Mouse (Mus musculus) CH12.LX (cell line): ENCODE measurements around the gene Ccdc69. TPM values are rescaled to one million over a fixed set of nuclear protein-coding genes. Genes with fewer than 3 reads are reported as not detected.

Source experiments
- DNase-seq: peaks from one replicate; pipeline ENCODE4 v3.0.0-alpha.2; 2013; ENCODE audit errors: extremely low read depth
- H3K27ac ChIP-seq: 2 replicates; pipeline ENCODE4 v1.5.1; 2012; ENCODE audit warnings: low read depth, mild to moderate bottlenecking, control low read depth, moderate library complexity; ENCODE audit not compliant: insufficient read depth
- H3K27me3 ChIP-seq: replicated peaks from 2 replicates; pipeline ENCODE3; 2012; ENCODE audit warnings: inconsistent platforms
- H3K36me3 ChIP-seq, 2 experiments: replicated peaks in 1 of 2; 2 replicates each; pipeline versions ENCODE3 to v1.6.1; 2012; ENCODE audit warnings: inconsistent platforms in 1 of 2, low read length in 1 of 2, mild to moderate bottlenecking in 1 of 2, mixed read lengths in 1 of 2, moderate library complexity in 1 of 2; ENCODE audit not compliant: control insufficient read depth in 1 of 2, insufficient read depth in 1 of 2
- H3K4me1 ChIP-seq, 2 experiments: 2 replicates each; pipeline ENCODE4 v1.6.1; 2012; ENCODE audit warnings: inconsistent platforms in 1 of 2, moderate library complexity in 1 of 2; ENCODE audit not compliant: insufficient read depth in 2 of 2, control insufficient read depth in 1 of 2
- H3K4me2 ChIP-seq: 2 replicates; pipeline ENCODE4 v1.6.1; 2012; ENCODE audit warnings: low read depth, mild to moderate bottlenecking, control low read depth; ENCODE audit not compliant: poor library complexity, insufficient read depth, severe bottlenecking
- H3K4me3 ChIP-seq, 3 experiments: fragments of 150-350 bp in 1 of 3; sonication (generic) in 1 of 3; replicated peaks in 1 of 3; 2 replicates each; pipeline versions ENCODE3 to v1.5.1; 2011 to 2012; ENCODE audit warnings: low read depth in 2 of 3, low read length in 2 of 3, mild to moderate bottlenecking in 2 of 3, moderate library complexity in 2 of 3, control low read depth in 1 of 3, improper control_type of control experiment in 1 of 3, inconsistent platforms in 1 of 3, mixed read lengths in 1 of 3; ENCODE audit not compliant: poor library complexity in 1 of 3
- H3K79me2 ChIP-seq: replicated peaks from 2 replicates; pipeline ENCODE4 v1.6.1; 2012; ENCODE audit warnings: mild to moderate bottlenecking, moderate library complexity; ENCODE audit not compliant: control insufficient read depth, poor library complexity, insufficient read depth, severe bottlenecking; ENCODE audit errors: extremely low read depth
- H3K9ac ChIP-seq: 2 replicates; pipeline ENCODE4 v1.6.1; 2012; ENCODE audit warnings: low read depth, mild to moderate bottlenecking, control low read depth, moderate library complexity; ENCODE audit not compliant: insufficient read depth
- H3K9me3 ChIP-seq: replicated peaks from 2 replicates; pipeline ENCODE3; 2012; ENCODE audit warnings: low read length, inconsistent platforms, mixed read lengths
- BHLHE40 ChIP-seq: IDR thresholded peaks from 2 replicates; pipeline ENCODE4 v1.6.1; 2011; ENCODE audit warnings: mild to moderate bottlenecking, low read depth, low read length, improper control_type of control experiment
- CTCF ChIP-seq, 2 experiments: IDR thresholded peaks in 1 of 2; conservative IDR thresholded peaks in 1 of 2; 2 replicates each; pipeline ENCODE4 v1.5.1; 2011 to 2012; ENCODE audit warnings: low read depth in 2 of 2, low read length in 2 of 2, improper control_type of control experiment in 1 of 2, inconsistent platforms in 1 of 2, mild to moderate bottlenecking in 1 of 2, moderate library complexity in 1 of 2
- ELF1 ChIP-seq: IDR thresholded peaks from 2 replicates; pipeline ENCODE4 v1.6.1; 2014; ENCODE audit warnings: low read depth, mild to moderate bottlenecking, inconsistent platforms, low read length, improper control_type of control experiment
- EP300 ChIP-seq: IDR thresholded peaks from 2 replicates; pipeline ENCODE4 v1.6.1; 2011; ENCODE audit warnings: low read length, improper control_type of control experiment
- ETS1 ChIP-seq: conservative IDR thresholded peaks from 2 replicates; pipeline ENCODE4 v1.6.1; 2012; ENCODE audit warnings: low read depth, mild to moderate bottlenecking, inconsistent platforms, low read length, improper control_type of control experiment, moderate library complexity
- HCFC1 ChIP-seq: IDR thresholded peaks from 2 replicates; pipeline ENCODE4 v1.6.1; 2012; ENCODE audit warnings: low read depth, mild to moderate bottlenecking, inconsistent platforms, low read length, improper control_type of control experiment
- JUN ChIP-seq: IDR thresholded peaks from 2 replicates; pipeline ENCODE4 v1.6.1; 2011; ENCODE audit warnings: low read depth, mild to moderate bottlenecking, low read length, improper control_type of control experiment, moderate library complexity; ENCODE audit not compliant: insufficient read depth
- JUND ChIP-seq: conservative IDR thresholded peaks from 2 replicates; pipeline ENCODE4 v1.6.1; 2011; ENCODE audit warnings: low read depth, low read length, improper control_type of control experiment
- MAX ChIP-seq: IDR thresholded peaks from 2 replicates; pipeline ENCODE4 v1.6.1; 2011; ENCODE audit warnings: low read length, improper control_type of control experiment
- MEF2A ChIP-seq: IDR thresholded peaks from 2 replicates; pipeline ENCODE4 v1.6.1; 2014; ENCODE audit warnings: low read depth, mild to moderate bottlenecking, inconsistent platforms, low read length, improper control_type of control experiment, borderline replicate concordance
- MXI1 ChIP-seq: IDR thresholded peaks from 2 replicates; pipeline ENCODE4 v1.6.1; 2011; ENCODE audit warnings: mild to moderate bottlenecking, low read depth, low read length, improper control_type of control experiment
- NELFE ChIP-seq: IDR thresholded peaks from 2 replicates; pipeline ENCODE4 v1.6.1; 2011; ENCODE audit warnings: low read depth, low read length, improper control_type of control experiment
- PAX5 ChIP-seq: IDR thresholded peaks from 2 replicates; pipeline ENCODE4 v1.6.1; 2012; ENCODE audit warnings: low read length, inconsistent platforms, mixed read lengths
- POLR2A ChIP-seq: IDR thresholded peaks from 2 replicates; pipeline ENCODE4 v1.6.1; 2011; ENCODE audit warnings: low read depth, mild to moderate bottlenecking, improper control_type of control experiment, low read length
- POLR2AphosphoS2 ChIP-seq: IDR thresholded peaks from 2 replicates; pipeline ENCODE4 v1.6.1; 2011; ENCODE audit warnings: low read depth, low read length, improper control_type of control experiment
- RAD21 ChIP-seq: IDR thresholded peaks from 2 replicates; pipeline ENCODE4 v1.6.1; 2011; ENCODE audit warnings: low read depth, mild to moderate bottlenecking, low read length, improper control_type of control experiment, moderate library complexity
- SMC3 ChIP-seq: IDR thresholded peaks from 2 replicates; pipeline ENCODE4 v1.6.1; 2011; ENCODE audit warnings: low read depth, low read length, improper control_type of control experiment
- TBP ChIP-seq: conservative IDR thresholded peaks from 2 replicates; pipeline ENCODE4 v1.6.1; 2011; ENCODE audit warnings: low read depth, low read length, improper control_type of control experiment
- TCF12 ChIP-seq: IDR thresholded peaks from 2 replicates; pipeline ENCODE4 v1.6.1; 2014; ENCODE audit warnings: low read depth, mild to moderate bottlenecking, inconsistent platforms, low read length, improper control_type of control experiment
- UBTF ChIP-seq: IDR thresholded peaks from 2 replicates; pipeline ENCODE4 v1.6.1; 2012; ENCODE audit warnings: low read depth, mild to moderate bottlenecking, inconsistent platforms, low read length, improper control_type of control experiment, moderate library complexity
- USF2 ChIP-seq: conservative IDR thresholded peaks from 2 replicates; pipeline ENCODE4 v1.6.1; 2011; ENCODE audit warnings: low read depth, low read length, improper control_type of control experiment
- ZC3H11A ChIP-seq: IDR thresholded peaks from 2 replicates; pipeline ENCODE4 v1.6.1; 2012; ENCODE audit warnings: low read depth, mild to moderate bottlenecking, inconsistent platforms, low read length, improper control_type of control experiment
- ZKSCAN1 ChIP-seq: IDR thresholded peaks from 2 replicates; pipeline ENCODE4 v1.6.1; 2012; ENCODE audit warnings: low read depth, inconsistent platforms, low read length, improper control_type of control experiment, borderline replicate concordance
- ZMIZ1 ChIP-seq: IDR thresholded peaks from 2 replicates; pipeline ENCODE4 v1.6.1; 2012; ENCODE audit warnings: low read depth, mild to moderate bottlenecking, inconsistent platforms, low read length, improper control_type of control experiment
- ZNF384 ChIP-seq: IDR thresholded peaks from 2 replicates; pipeline ENCODE4 v1.6.1; 2012; ENCODE audit warnings: low read depth, low read length, improper control_type of control experiment, inconsistent platforms
- dilution Hi-C: fragments of 300-500 bp; cut with MboI; formaldehyde crosslinking; loops from 2 replicates; pipeline ENCODE4 v1.14.3; 2020; ENCODE audit warnings: low sequenced_read_pairs; ENCODE audit not compliant: extremely low pct_unique_long_range_greater_than_20kb, extremely low pct_ligation_motif_present
- in situ Hi-C: fragments of 300-500 bp; cut with MboI; formaldehyde crosslinking; loops from 3 replicates; pipeline ENCODE4 v1.14.3; 2019; ENCODE audit warnings: low sequenced_read_pairs, low pct_ligation_motif_present, low pct_unique_long_range_greater_than_20kb, mixed read lengths
- polyA plus RNA-seq: library from polyadenylated mRNA; unstranded; fragments of >175 nt; gene quantifications from 2 replicates; pipeline ENCODE4 v1.2.1, GENCODE M21; 2012; ENCODE audit warnings: low read depth; ENCODE audit not compliant: insufficient read length
- total RNA-seq, 2 experiments: library from RNA; depleted of rRNA; stranded (reverse); fragments of 300-350 nt in 1 of 2; fragments of >200 nt in 1 of 2; gene quantifications; 2 replicates each; pipeline ENCODE4 v1.2.3; 2012 to 2014

Gene Ccdc69
- total and polyA plus RNA-seq, 3 experiments, result 0.27 to 4.3 (median 0.61) TPM

DNA sequence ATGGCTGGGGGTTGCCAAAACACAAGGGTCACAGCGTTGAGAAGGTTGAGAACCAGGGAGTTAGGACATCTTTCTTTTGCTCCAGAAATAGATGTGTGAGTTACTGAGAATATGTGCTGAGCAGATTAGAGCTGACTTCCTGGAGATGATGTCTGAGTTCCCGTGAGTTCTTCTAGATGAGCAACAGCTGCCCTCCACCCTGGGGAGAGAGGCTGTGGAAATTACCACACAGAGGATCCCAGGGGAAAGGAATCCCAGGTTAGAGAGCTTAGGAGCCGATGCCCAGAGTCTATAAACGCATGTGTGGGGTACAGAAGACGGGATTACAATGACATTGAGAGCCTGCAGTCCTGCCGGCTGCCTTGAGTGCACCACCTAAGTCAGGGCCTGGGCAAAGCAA lies 59.9 kb downstream of the Ccdc69 start:
- H3K4me1 ChIP-seq, result peaks cover 25 to 91% of the 10 kb centered on the region in 2 experiments
- no peaks in the 10 kb centered on the region; the same call in 1 of the 2 replicates for H3K79me2 ChIP-seq
- dilution Hi-C loops (no loop called here), in situ Hi-C loops (no loop called here)
- no peak overlapping the region for H3K4me2 ChIP-seq
- H3K27ac ChIP-seq, result no peak overlapping the region
- peaks cover 34 to 81% of the 10 kb centered on the region in 2 experiments for H3K36me3 ChIP-seq
- DNase-seq, result no peak
- TF ChIP-seq ZMIZ1 (no peak), NELFE (no peak), JUND (no peak), BHLHE40 (no peak), ZNF384 (no peak), MAX (no peak), POLR2AphosphoS2 (no peak), USF2 (no peak), POLR2A (no peak), CTCF (conservative IDR thresholded peaks at IDR 0.05 in 1 of 2, IDR thresholded peaks at IDR 0.05 in 1 of 2; ENCODE audit: low read depth in 2 of 2, low read length in 2 of 2) (no peak), UBTF (no peak)
- no peaks in the 10 kb centered on the region for H3K27me3 ChIP-seq
- H3K9me3 ChIP-seq, result no peaks in the 10 kb centered on the region
- no peak overlapping the region for H3K9ac ChIP-seq
- H3K4me3 ChIP-seq, result no peak overlapping the region

DNA sequence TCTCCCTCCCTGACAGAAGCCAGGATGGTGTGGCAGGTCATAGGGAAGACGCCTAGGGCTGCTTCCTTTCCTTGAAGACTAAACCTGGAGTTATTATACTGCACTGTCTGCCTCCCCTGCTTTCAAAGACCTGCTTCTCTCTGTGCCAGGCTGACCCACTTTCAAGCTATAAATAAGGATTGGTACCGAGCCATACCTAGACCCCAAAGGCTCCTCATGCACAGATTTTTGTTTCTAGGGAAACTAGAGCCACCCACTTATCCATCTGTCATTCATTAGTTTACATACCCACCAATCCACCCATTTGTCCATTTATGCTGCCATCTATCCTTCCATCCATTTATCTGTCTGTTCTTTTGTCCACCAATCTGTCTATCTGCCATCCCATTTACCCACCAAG lies 60.7 kb downstream of the Ccdc69 start:
- H3K9ac ChIP-seq, result no peak overlapping the region
- dilution Hi-C loops (no loop called here), in situ Hi-C loops (no loop called here)
- H3K36me3 ChIP-seq, result peaks cover 38 to 88% of the 10 kb centered on the region in 2 experiments
- TF ChIP-seq NELFE (no peak), ETS1 (no peak), JUN (no peak), POLR2AphosphoS2 (no peak), TCF12 (no peak), SMC3 (no peak), MEF2A (no peak), USF2 (no peak), PAX5 (no peak), ELF1 (no peak), ZC3H11A (no peak), ZMIZ1 (no peak), EP300 (no peak), ZKSCAN1 (no peak), HCFC1 (no peak), POLR2A (no peak), MXI1 (no peak), TBP (no peak), JUND (no peak), RAD21 (no peak)
- no peaks in the 10 kb centered on the region for H3K27me3 ChIP-seq
- H3K4me2 ChIP-seq, result no peak overlapping the region
- H3K4me1 ChIP-seq, result peaks cover 18 to 83% of the 10 kb centered on the region in 2 experiments
- no peak overlapping the region for H3K4me3 ChIP-seq
- no peaks in the 10 kb centered on the region; the same call in 1 of the 2 replicates for H3K79me2 ChIP-seq
- H3K9me3 ChIP-seq, result no peaks in the 10 kb centered on the region
- no peak overlapping the region for H3K27ac ChIP-seq
- no peak for DNase-seq
